Mouse (Mus musculus) thymus, adult 2 months (tissue): ENCODE results near the gene Rims3.

Experiments used
- CTCF ChIP-seq: fragments of 200-500 bp; IDR thresholded peaks from 2 replicates; pipeline ENCODE4 v1.5.1; 2012; ENCODE audit warnings: mild to moderate bottlenecking, control low read depth, low read length, moderate library complexity, borderline replicate concordance; ENCODE audit not compliant: control insufficient read depth, poor library complexity, insufficient read depth; ENCODE audit errors: extremely low read depth
- POLR2A ChIP-seq: fragments of 200-500 bp; IDR thresholded peaks from 2 replicates; pipeline ENCODE4 v1.6.1; 2012; ENCODE audit warnings: mild to moderate bottlenecking, low read length, control low read depth, moderate library complexity; ENCODE audit not compliant: control insufficient read depth, poor library complexity, insufficient read depth; ENCODE audit errors: extremely low read depth

DNA sequence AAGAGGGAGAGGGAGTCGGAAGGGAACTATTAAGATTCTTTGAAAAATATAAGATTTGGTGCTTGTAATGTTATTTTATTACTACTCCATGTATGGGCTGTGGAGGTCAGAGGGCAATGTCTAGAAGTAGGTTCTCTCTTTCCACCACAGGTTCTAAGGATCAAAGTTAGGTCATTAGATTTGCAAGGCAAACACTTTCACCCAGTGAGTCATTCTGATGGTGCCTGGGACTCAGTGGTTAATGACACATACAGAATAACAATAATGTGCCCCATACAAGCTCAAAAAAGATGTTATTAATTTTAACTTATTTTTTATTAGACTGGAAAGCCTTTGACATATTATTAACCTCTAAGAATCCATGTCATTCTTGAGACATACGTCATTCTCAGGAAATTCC lies 34.7 kb upstream of the Rims3 start:
- TF ChIP-seq CTCF: no peak
- no peak for TF ChIP-seq POLR2A
